Mouse (Mus musculus): ENCODE results near the gene Exosc8. TPM values are rescaled to one million over a fixed set of nuclear protein-coding genes. Genes with fewer than 3 reads are reported as not detected.

Gene Exosc8
- total and polyA plus RNA-seq, 3 experiments = 10.7 to 19.7 (median 19.0) TPM

- Histone ChIP-seq H3K36me3 (ENCODE audit: control insufficient read depth, insufficient read depth, low read length) (no peaks in the 10 kb centered on the region), H3K27me3 (ENCODE audit: control insufficient read depth, insufficient read depth, low read length) (no peaks in the 10 kb centered on the region), H3K79me2 (replicated peaks; ENCODE audit: control insufficient read depth, insufficient read depth, low read length) (no peaks in the 10 kb centered on the region), H3K4me1 (ENCODE audit: control insufficient read depth, insufficient read depth, low read length) (no peaks in the 10 kb centered on the region), H3K27ac (no peak overlapping the region), H3K9ac (ENCODE audit: low read depth, low read length) (no peak overlapping the region), H3K4me3 (no peak overlapping the region)
- TF ChIP-seq POLR2A (IDR thresholded peaks at IDR 0.05; ENCODE audit: insufficient read depth, low read depth, low read length) (no peak), EP300 (IDR thresholded peaks at IDR 0.05; ENCODE audit: insufficient read depth, low read depth, low read length) (no peak), CTCF (IDR thresholded peaks at IDR 0.05) (no peak)
- intact Hi-C loops (cut with DNase I) = loop anchor here (10.0 kb wide), 1 partner anchor 323 kb away; no protein-coding TSS in a partner anchor
- 96% methylated on average over 11 of the region's 11 CpGs for WGBS
- no peak for DNase-seq
These were observed 6.8 kb upstream of the Exosc8 start for GRCm38 (mm10) chr3:54741965-54742364.

GRCm38 (mm10) chr3:54737317-54737716 lies 2.1 kb upstream of the Exosc8 start:
- Histone ChIP-seq H3K36me3 (ENCODE audit: control insufficient read depth, insufficient read depth, low read length) (no peaks in the 10 kb centered on the region), H3K9ac (ENCODE audit: low read depth, low read length) (no peak overlapping the region), H3K4me3 (no peak overlapping the region), H3K4me1 (ENCODE audit: control insufficient read depth, insufficient read depth, low read length) (peaks cover 1% of the 10 kb centered on the region; the same call in 1 of the 2 replicates), H3K79me2 (replicated peaks; ENCODE audit: control insufficient read depth, insufficient read depth, low read length) (no peaks in the 10 kb centered on the region), H3K27ac (no peak overlapping the region), H3K27me3 (ENCODE audit: control insufficient read depth, insufficient read depth, low read length) (no peaks in the 10 kb centered on the region)
- TF ChIP-seq CTCF (IDR thresholded peaks at IDR 0.05) (no peak), POLR2A (IDR thresholded peaks at IDR 0.05; ENCODE audit: insufficient read depth, low read depth, low read length) (no peak), EP300 (IDR thresholded peaks at IDR 0.05; ENCODE audit: insufficient read depth, low read depth, low read length) (no peak)
- DNase-seq = no peak
- WGBS = 94% methylated on average over 8 of the region's 8 CpGs
- intact Hi-C loops (cut with DNase I) = no loop called here

- Histone ChIP-seq H3K79me2 (replicated peaks; ENCODE audit: control insufficient read depth, insufficient read depth, low read length) (no peaks in the 10 kb centered on the region), H3K27me3 (ENCODE audit: control insufficient read depth, insufficient read depth, low read length) (no peaks in the 10 kb centered on the region), H3K9ac (ENCODE audit: low read depth, low read length) (peak overlapping the region; percentile 58), H3K4me3 (peak overlapping the region; percentile 92), H3K27ac (peak overlapping the region; percentile 99; the same call in 1 of the 2 replicates), H3K36me3 (ENCODE audit: control insufficient read depth, insufficient read depth, low read length) (no peaks in the 10 kb centered on the region), H3K4me1 (ENCODE audit: control insufficient read depth, insufficient read depth, low read length) (peaks cover 1% of the 10 kb centered on the region; the same call in 1 of the 2 replicates)
- WGBS = 47% methylated on average over 18 of the region's 18 CpGs
- DNase-seq = no peak
- no peak for TF ChIP-seq POLR2A (IDR thresholded peaks at IDR 0.05; ENCODE audit: insufficient read depth, low read depth, low read length)
- no peak for TF ChIP-seq EP300 (IDR thresholded peaks at IDR 0.05; ENCODE audit: insufficient read depth, low read depth, low read length)
- TF ChIP-seq CTCF (IDR thresholded peaks at IDR 0.05) = no peak
- intact Hi-C loops (cut with DNase I) = no loop called here
These were observed 1.1 kb upstream of the Exosc8 start for GRCm38 (mm10) chr3:54736101-54736927.

GRCm38 (mm10) chr3:54734411-54735246 lies 564 bp downstream of the Exosc8 start:
- peak overlapping the region; percentile 92 for H3K4me3 ChIP-seq
- peak; percentile 93 to 95 for DNase-seq
- H3K27ac ChIP-seq = peak overlapping the region; percentile 99
- H3K79me2 ChIP-seq (replicated peaks; ENCODE audit: control insufficient read depth, insufficient read depth, low read length) = no peaks in the 10 kb centered on the region
- peak overlapping the region; percentile 80 for H3K9ac ChIP-seq (ENCODE audit: low read depth, low read length)
- intact Hi-C loops (cut with DNase I) = loop anchor here (2.0 kb wide), 2 partner anchors 42 to 72 kb away; partner anchors contain the start of genes Rfxap and Supt20
- H3K4me1 ChIP-seq (ENCODE audit: control insufficient read depth, insufficient read depth, low read length) = peaks cover 1% of the 10 kb centered on the region; the same call in 1 of the 2 replicates
- peak; percentile 90 for TF ChIP-seq POLR2A (IDR thresholded peaks at IDR 0.05; ENCODE audit: insufficient read depth, low read depth, low read length)
- no peak for TF ChIP-seq EP300 (IDR thresholded peaks at IDR 0.05; ENCODE audit: insufficient read depth, low read depth, low read length)
- under 1% methylated on average over 84 of the region's 84 CpGs for WGBS
- H3K36me3 ChIP-seq (ENCODE audit: control insufficient read depth, insufficient read depth, low read length) = 0 out of 2 replicates have a peak, but pooled peaks cover 2% of the 10 kb centered on the region
- H3K27me3 ChIP-seq (ENCODE audit: control insufficient read depth, insufficient read depth, low read length) = no peaks in the 10 kb centered on the region

- H3K9ac ChIP-seq (ENCODE audit: low read depth, low read length) = no peak overlapping the region
- no peaks in the 10 kb centered on the region for H3K27me3 ChIP-seq (ENCODE audit: control insufficient read depth, insufficient read depth, low read length)
- TF ChIP-seq EP300 (IDR thresholded peaks at IDR 0.05; ENCODE audit: insufficient read depth, low read depth, low read length) = no peak
- TF ChIP-seq CTCF (IDR thresholded peaks at IDR 0.05) = no peak
- TF ChIP-seq POLR2A (IDR thresholded peaks at IDR 0.05; ENCODE audit: insufficient read depth, low read depth, low read length) = no peak
- peaks cover 3% of the 10 kb centered on the region; the same call in 1 of the 2 replicates for H3K36me3 ChIP-seq (ENCODE audit: control insufficient read depth, insufficient read depth, low read length)
- 74% methylated on average over 4 of the region's 4 CpGs for WGBS
- H3K4me1 ChIP-seq (ENCODE audit: control insufficient read depth, insufficient read depth, low read length) = peaks cover 1% of the 10 kb centered on the region; the same call in 1 of the 2 replicates
- no peak overlapping the region for H3K27ac ChIP-seq
- no peak overlapping the region for H3K4me3 ChIP-seq
- intact Hi-C loops (cut with DNase I) = no loop called here
- DNase-seq = no peak
- no peaks in the 10 kb centered on the region for H3K79me2 ChIP-seq (replicated peaks; ENCODE audit: control insufficient read depth, insufficient read depth, low read length)
These were observed 2.8 kb downstream of the Exosc8 start for GRCm38 (mm10) chr3:54732371-54732770.

Data from heart, adult 2 months (tissue).